Mouse (Mus musculus) stomach, postnatal 0 days (tissue): Measurements from ENCODE around the gene B9d1. TPM values are rescaled to one million over a fixed set of nuclear protein-coding genes. Genes with fewer than 3 reads are reported as not detected.
A peak's percentile ranks its signal among the peaks of the same experiment; 100 is the strongest.

ENCODE experiments used
- ATAC-seq: fragments of 200-750 bp; cut with Nextera tagmentation; 2 replicates; pipeline ENCODE4 v1.8.0; 2017; ENCODE audit not compliant: low FRiP score, low TSS enrichment
- DNase-seq: peaks from one replicate; pipeline ENCODE4 v3.0.0-alpha.2; 2016; ENCODE audit warnings: low spot score
- H3K27ac ChIP-seq: fragments of 300-500 bp; sonication (generic); replicated peaks from 2 replicates; pipeline ENCODE4 v1.5.1; 2014; ENCODE audit warnings: mild to moderate bottlenecking, control low read depth
- H3K27me3 ChIP-seq: fragments of 300-500 bp; sonication (generic); 2 replicates; pipeline ENCODE4 v1.6.1; 2014; ENCODE audit warnings: low read length; ENCODE audit not compliant: control insufficient read depth, insufficient read depth
- H3K36me3 ChIP-seq: fragments of 300-500 bp; sonication (generic); 2 replicates; pipeline ENCODE4 v1.6.1; 2014; ENCODE audit warnings: low read length, mixed read lengths; ENCODE audit not compliant: control insufficient read depth, insufficient read depth
- H3K4me1 ChIP-seq: fragments of 300-500 bp; sonication (generic); replicated peaks from 2 replicates; pipeline ENCODE4 v1.6.1; 2014; ENCODE audit warnings: antibody characterized with exemption; ENCODE audit not compliant: control insufficient read depth, insufficient read depth
- H3K4me2 ChIP-seq: fragments of 300-500 bp; sonication (generic); replicated peaks from 2 replicates; pipeline ENCODE4 v1.6.1; 2014; ENCODE audit warnings: low read depth, mild to moderate bottlenecking, control low read depth, moderate library complexity
- H3K4me3 ChIP-seq: fragments of 300-500 bp; sonication (generic); 2 replicates; pipeline ENCODE4 v1.5.1; 2014; ENCODE audit warnings: low read depth, low read length, control low read depth
- H3K9ac ChIP-seq: fragments of 300-500 bp; sonication (generic); 2 replicates; pipeline ENCODE4 v1.6.1; 2014; ENCODE audit warnings: mild to moderate bottlenecking, low read length, control low read depth, mixed read lengths
- H3K9me3 ChIP-seq: fragments of 300-500 bp; sonication (generic); 2 replicates; pipeline ENCODE4 v1.6.1; 2016; ENCODE audit warnings: low read length; ENCODE audit not compliant: control insufficient read depth
- CTCF ChIP-seq: IDR thresholded peaks from 2 replicates; pipeline ENCODE4 v1.5.1; 2016; ENCODE audit warnings: antibody characterized with exemption, low read depth, mild to moderate bottlenecking, moderate library complexity
- EP300 ChIP-seq: optimal IDR thresholded peaks from 2 replicates; pipeline ENCODE3; 2016; ENCODE audit warnings: antibody characterized with exemption
- WGBS: fragments of 180-500 bp; shearing (Covaris S2); extraction: QIAGEN DNeasy Blood & Tissue Kit; methylation state at CpG from one replicate; pipeline ENCODE4 v1.1.7; 2014; 5-methylcytosine and 5-hydroxymethylcytosine counted together
- polyA plus RNA-seq: library from polyadenylated mRNA; unstranded; fragments of >200 nt; fragmentation: Nextera tagmentation; extraction: Ambion mirVana; gene quantifications from 2 replicates; pipeline ENCODE4 v1.2.1, GENCODE M21; 2015

Gene B9d1
- polyA plus RNA-seq, 1 experiment from 2014 or later, result 11.3 TPM

DNA sequence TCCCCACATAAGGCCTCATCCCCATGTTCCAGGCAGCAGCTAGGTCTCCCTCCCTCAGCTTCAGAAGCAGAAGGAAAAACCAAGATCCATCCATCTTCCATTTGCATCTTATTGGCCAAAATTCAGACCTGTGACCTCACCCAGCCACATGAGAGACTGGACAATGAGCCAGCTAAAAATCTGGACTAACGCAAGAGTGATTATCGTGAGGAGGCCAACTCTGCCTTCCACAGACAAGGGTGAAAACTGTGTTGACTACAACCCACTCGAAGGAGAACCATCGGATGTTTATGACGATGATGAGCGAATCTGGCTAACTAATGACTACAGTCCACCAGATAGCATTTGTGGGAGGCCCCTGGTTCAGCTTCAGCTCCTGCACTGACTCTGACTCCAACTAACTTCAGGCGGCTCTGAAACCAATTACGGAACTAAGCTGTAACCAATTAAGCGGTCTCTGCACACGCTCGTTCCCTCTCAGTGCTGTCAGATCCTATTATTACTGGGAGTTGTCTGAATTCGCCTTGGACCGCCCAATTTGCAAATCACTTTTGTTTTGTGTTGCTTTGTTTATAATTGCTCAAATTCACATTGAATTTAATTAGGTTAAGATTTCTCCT is 21.6 kb upstream of the B9d1 start:
- TF ChIP-seq CTCF, result no peak
- TF ChIP-seq EP300, result no peak
- no peaks in the 10 kb centered on the region for H3K27me3 ChIP-seq
- ATAC-seq, result no peak
- H3K4me2 ChIP-seq, result no peak overlapping the region
- no peak overlapping the region for H3K9ac ChIP-seq
- WGBS, result 73% methylated on average over 13 of the region's 13 CpGs
- no peaks in the 10 kb centered on the region for H3K9me3 ChIP-seq
- H3K27ac ChIP-seq, result no peak overlapping the region; the same call in 1 of the 2 replicates
- peaks cover 3% of the 10 kb centered on the region; the same call in 1 of the 2 replicates for H3K36me3 ChIP-seq
- no peak for DNase-seq
- H3K4me1 ChIP-seq, result peaks cover 4% of the 10 kb centered on the region; the same call in 1 of the 2 replicates
- no peak overlapping the region for H3K4me3 ChIP-seq

- Histone ChIP-seq H3K9me3 (no peaks in the 10 kb centered on the region), H3K9ac (no peak overlapping the region), H3K27ac (peak overlapping the region; percentile 92), H3K4me2 (no peak overlapping the region; the same call in 1 of the 2 replicates), H3K27me3 (no peaks in the 10 kb centered on the region), H3K4me3 (no peak overlapping the region), H3K4me1 (peaks cover 4% of the 10 kb centered on the region; the same call in 1 of the 2 replicates), H3K36me3 (peaks cover 3% of the 10 kb centered on the region; the same call in 1 of the 2 replicates)
- DNase-seq, result no peak
- TF ChIP-seq EP300 (no peak), CTCF (no peak)
- ATAC-seq, result no peak
- 27% methylated on average over 10 of the region's 10 CpGs for WGBS
These were observed 20.7 kb upstream of the B9d1 start for GRCm38 (mm10) chr11:61484256-61484612.

DNA sequence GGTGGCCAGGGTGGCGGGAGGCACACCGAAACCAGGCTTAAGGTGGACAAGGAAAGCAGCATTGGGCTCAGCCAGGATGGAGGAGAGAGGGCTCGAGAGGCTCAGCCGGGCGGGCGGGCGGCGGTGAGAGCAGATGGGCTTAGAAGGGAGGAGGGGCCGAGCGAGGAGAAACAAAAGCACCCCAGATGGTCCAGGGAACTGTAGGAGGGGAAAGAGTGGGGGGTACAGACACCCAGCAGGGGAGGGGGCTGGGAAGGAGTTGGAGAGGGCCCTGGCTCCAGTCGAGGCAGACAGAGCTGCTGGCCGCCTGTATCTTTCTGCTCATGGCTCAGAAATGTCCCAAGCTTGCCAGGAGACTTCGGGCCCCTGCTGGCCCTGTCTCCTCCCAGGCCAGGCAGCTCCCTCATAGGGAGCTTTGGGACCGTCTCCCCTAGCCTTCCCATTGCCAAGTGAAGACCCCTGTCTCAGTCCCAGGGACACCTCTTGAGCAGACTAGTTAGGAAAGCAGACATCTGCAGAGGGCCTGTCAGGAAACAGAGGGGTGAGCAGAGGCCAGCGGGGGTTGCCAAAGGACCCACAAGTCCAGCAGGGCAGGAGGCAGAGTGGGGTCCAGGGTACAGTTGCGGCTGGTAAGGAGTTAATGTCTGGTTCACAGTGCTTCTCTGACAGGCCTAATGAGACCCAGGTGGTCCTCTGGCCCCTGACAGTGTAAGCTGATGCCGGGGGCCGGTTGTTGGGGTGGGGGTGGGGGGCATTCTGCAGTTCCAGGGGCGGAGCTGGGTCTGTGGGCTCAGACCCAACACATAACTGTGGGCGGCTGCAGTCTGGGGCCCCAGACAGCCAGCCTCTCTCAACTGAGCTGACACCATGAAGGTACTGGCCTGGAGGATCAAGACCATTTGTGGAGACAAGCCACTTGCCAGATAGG is 20.1 kb upstream of the B9d1 start, which contains the start of gene Mfap4:
TSS of gene Mfap4 (plus strand) at position 819 of the 928 bp plus-strand sequence.
- DNase-seq (peak; percentile 45), ATAC-seq (peak; percentile 77)
- no peaks in the 10 kb centered on the region for H3K27me3 ChIP-seq
- no peak for TF ChIP-seq CTCF
- no peak for TF ChIP-seq EP300
- H3K36me3 ChIP-seq, result peaks cover 5% of the 10 kb centered on the region; the same call in 1 of the 2 replicates
- peaks cover 4% of the 10 kb centered on the region; the same call in 1 of the 2 replicates for H3K4me1 ChIP-seq
- 22% methylated on average over 20 of the region's 20 CpGs for WGBS
- H3K27ac ChIP-seq, result peak within 1 kb of the TSS; percentile 92
- peak within 1 kb of the TSS; percentile 56 for H3K9ac ChIP-seq
- H3K4me2 ChIP-seq, result peak within 1 kb of the TSS; percentile 51
- H3K9me3 ChIP-seq, result no peaks in the 10 kb centered on the region
- peak within 1 kb of the TSS; percentile 36 for H3K4me3 ChIP-seq

GRCm38 (mm10) chr11:61485541-61486457 is 19.1 kb upstream of the B9d1 start:
- ATAC-seq, result no peak
- Histone ChIP-seq H3K27me3 (no peaks in the 10 kb centered on the region), H3K9me3 (no peaks in the 10 kb centered on the region), H3K4me2 (peak overlapping the region; percentile 51), H3K4me1 (peaks cover 4% of the 10 kb centered on the region; the same call in 1 of the 2 replicates), H3K9ac (peak overlapping the region; percentile 56), H3K27ac (peak overlapping the region; percentile 92), H3K36me3 (peaks cover 9% of the 10 kb centered on the region), H3K4me3 (peak overlapping the region; percentile 36)
- WGBS, result 55% methylated on average over 22 of the region's 22 CpGs
- DNase-seq, result no peak
- TF ChIP-seq EP300, result no peak
- TF ChIP-seq CTCF, result no peak

- H3K27me3 ChIP-seq, result no peaks in the 10 kb centered on the region
- H3K9ac ChIP-seq, result peak overlapping the region; percentile 56
- H3K4me2 ChIP-seq, result peak overlapping the region; percentile 51
- H3K4me1 ChIP-seq, result peaks cover 4% of the 10 kb centered on the region; the same call in 1 of the 2 replicates
- ATAC-seq (no peak), DNase-seq (no peak)
- no peaks in the 10 kb centered on the region for H3K9me3 ChIP-seq
- peak overlapping the region; percentile 36 for H3K4me3 ChIP-seq
- H3K27ac ChIP-seq, result peak overlapping the region; percentile 92
- H3K36me3 ChIP-seq, result peaks cover 15% of the 10 kb centered on the region
- WGBS, result 68% methylated on average over 14 of the region's 14 CpGs
- TF ChIP-seq EP300 (no peak), CTCF (no peak)
These were observed 18.3 kb upstream of the B9d1 start for GRCm38 (mm10) chr11:61486458-61487219.
